Mouse (Mus musculus) MEL (cell line): ENCODE results near the gene Hamp2.

Source experiments
- BHLHE40 ChIP-seq: IDR thresholded peaks from 2 replicates; pipeline ENCODE4 v1.6.1; 2012; ENCODE audit warnings: low read depth, mild to moderate bottlenecking, inconsistent platforms, low read length, improper control_type of control experiment, borderline replicate concordance
- CTCF ChIP-seq, 3 experiments: IDR thresholded peaks in 2 of 3; conservative IDR thresholded peaks in 1 of 3; 2 replicates each; pipeline ENCODE4 v1.5.1; 2011 to 2012; ENCODE audit warnings: low read length in 3 of 3, low read depth in 2 of 3, mild to moderate bottlenecking in 2 of 3, improper control_type of control experiment in 1 of 3, inconsistent platforms in 1 of 3, mixed read lengths in 1 of 3, moderate library complexity in 1 of 3; ENCODE audit not compliant: control insufficient read depth in 1 of 3, insufficient read depth in 1 of 3, poor library complexity in 1 of 3, severe bottlenecking in 1 of 3
- EP300 ChIP-seq, 2 experiments: IDR thresholded peaks; 2 replicates each; pipeline ENCODE4 v1.6.1; 2011; ENCODE audit warnings: improper control_type of control experiment in 2 of 2, low read length in 2 of 2, low read depth in 1 of 2, mild to moderate bottlenecking in 1 of 2
- GATA1 ChIP-seq: IDR thresholded peaks from 2 replicates; pipeline ENCODE4 v1.6.1; 2011; ENCODE audit warnings: low read depth, low read length, improper control_type of control experiment
- NELFE ChIP-seq: IDR thresholded peaks from 2 replicates; pipeline ENCODE4 v1.6.1; 2011; ENCODE audit warnings: low read depth, low read length, improper control_type of control experiment
- POLR2A ChIP-seq, 2 experiments: IDR thresholded peaks; 2 replicates each; pipeline ENCODE4 v1.6.1; 2011 to 2012; ENCODE audit warnings: low read length in 2 of 2, mild to moderate bottlenecking in 2 of 2, control low read depth in 1 of 2, improper control_type of control experiment in 1 of 2, low read depth in 1 of 2, moderate library complexity in 1 of 2; ENCODE audit not compliant: control insufficient read depth in 1 of 2, insufficient read depth in 1 of 2, poor library complexity in 1 of 2
- POLR2AphosphoS5 ChIP-seq: IDR thresholded peaks from 2 replicates; pipeline ENCODE4 v1.6.1; 2012; ENCODE audit warnings: low read depth, borderline replicate concordance, mild to moderate bottlenecking, inconsistent platforms, low read length, moderate library complexity, mixed read lengths
- RCOR1 ChIP-seq: IDR thresholded peaks from 2 replicates; pipeline ENCODE4 v1.6.1; 2012; ENCODE audit warnings: low read depth, mild to moderate bottlenecking, inconsistent platforms, low read length, improper control_type of control experiment
- TCF12 ChIP-seq: IDR thresholded peaks from 2 replicates; pipeline ENCODE4 v1.6.1; 2014; ENCODE audit warnings: low read depth, mild to moderate bottlenecking, inconsistent platforms, low read length, improper control_type of control experiment, moderate library complexity
- UBTF ChIP-seq: IDR thresholded peaks from 2 replicates; pipeline ENCODE4 v1.6.1; 2012; ENCODE audit warnings: low read depth, mild to moderate bottlenecking, inconsistent platforms, low read length, improper control_type of control experiment, moderate library complexity, borderline replicate concordance; ENCODE audit not compliant: insufficient read depth
- USF1 ChIP-seq: IDR thresholded peaks from 2 replicates; pipeline ENCODE4 v1.6.1; 2014; ENCODE audit warnings: low read depth, mild to moderate bottlenecking, inconsistent platforms, low read length, improper control_type of control experiment, moderate library complexity
- ZNF384 ChIP-seq: IDR thresholded peaks from 2 replicates; pipeline ENCODE4 v1.6.1; 2012; ENCODE audit warnings: low read depth, mild to moderate bottlenecking, inconsistent platforms, low read length, improper control_type of control experiment

DNA sequence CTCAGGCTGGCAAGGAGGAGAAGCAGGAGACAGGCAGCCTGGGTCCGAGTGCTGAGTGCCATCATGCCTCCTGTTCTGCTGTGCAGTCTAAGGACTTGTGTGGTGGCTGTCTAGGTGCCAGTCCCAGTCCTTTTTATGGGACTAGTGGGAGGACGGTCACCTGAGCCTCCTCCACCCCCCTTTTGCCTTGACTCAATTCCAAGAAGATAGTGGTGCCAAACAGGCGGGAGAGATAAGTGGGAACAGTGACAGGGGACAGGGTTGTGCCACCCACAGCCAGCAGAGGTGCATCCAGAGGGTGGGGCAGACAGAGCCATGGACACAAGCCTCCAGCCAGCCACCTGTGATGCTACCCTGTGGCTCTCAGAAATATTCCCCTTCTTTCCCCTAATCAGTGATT is 410 bp downstream of the Hamp2 start:
- TF ChIP-seq POLR2A (IDR thresholded peaks at IDR 0.05; ENCODE audit: control insufficient read depth in 1 of 2, insufficient read depth in 1 of 2, low read depth in 1 of 2, low read length in 2 of 2, poor library complexity in 1 of 2): no peak
- no peak for TF ChIP-seq NELFE
- no peak for TF ChIP-seq UBTF
- TF ChIP-seq EP300 (IDR thresholded peaks at IDR 0.05; ENCODE audit: low read depth in 1 of 2, low read length in 2 of 2): no peak
- no peak for TF ChIP-seq GATA1
- TF ChIP-seq CTCF (IDR thresholded peaks at IDR 0.05 in 2 of 3, conservative IDR thresholded peaks at IDR 0.05 in 1 of 3; ENCODE audit: control insufficient read depth in 1 of 3, insufficient read depth in 1 of 3, low read depth in 2 of 3, low read length in 3 of 3, poor library complexity in 1 of 3, severe bottlenecking in 1 of 3): no peak
- TF ChIP-seq USF1: no peak
- TF ChIP-seq ZNF384: no peak
- TF ChIP-seq BHLHE40: no peak
- no peak for TF ChIP-seq TCF12
- TF ChIP-seq RCOR1: no peak
- no peak for TF ChIP-seq POLR2AphosphoS5
